Mouse (Mus musculus): ENCODE results near the gene Cox19. TPM values are rescaled to one million over a fixed set of nuclear protein-coding genes. Genes with fewer than 3 reads are reported as not detected.
A peak's percentile ranks its signal among the peaks of the same experiment; 100 is the strongest.

The Cox19 gene
- polyA plus RNA-seq, 1 experiment = 19.9 TPM

GRCm38 (mm10) chr5:139373126-139373525 lies 21.9 kb upstream of the Cox19 start:
- Histone ChIP-seq H3K27me3 (ENCODE audit: control insufficient read depth, insufficient read depth, low read length, poor library complexity, severe bottlenecking) (no peaks in the 10 kb centered on the region), H3K27ac (ENCODE audit: insufficient read depth, low read length) (no peak overlapping the region), H3K4me1 (ENCODE audit: control insufficient read depth, insufficient read depth, low read length) (peaks cover 5% of the 10 kb centered on the region), H3K9ac (ENCODE audit: low read depth, poor library complexity, severe bottlenecking) (no peak overlapping the region), H3K36me3 (ENCODE audit: control insufficient read depth, insufficient read depth, low read length, poor library complexity, severe bottlenecking) (no peaks in the 10 kb centered on the region), H3K4me3 (ENCODE audit: low read depth, low read length) (no peak overlapping the region), H3K9me3 (replicated peaks; ENCODE audit: control insufficient read depth, insufficient read depth, low read length, poor library complexity, severe bottlenecking) (no peaks in the 10 kb centered on the region)
- TF ChIP-seq CTCF (IDR thresholded peaks at IDR 0.05; ENCODE audit: low read depth, low read length) = no peak
- no peak for TF ChIP-seq POLR2A (IDR thresholded peaks at IDR 0.05; ENCODE audit: insufficient read depth, low read length)
- no peak for TF ChIP-seq EP300 (IDR thresholded peaks at IDR 0.05; ENCODE audit: insufficient read depth, low read depth, low read length)

GRCm38 (mm10) chr5:139371631-139372401 lies 20.6 kb upstream of the Cox19 start:
- peak; percentile 81 for TF ChIP-seq EP300 (IDR thresholded peaks at IDR 0.05; ENCODE audit: insufficient read depth, low read depth, low read length)
- no peak for TF ChIP-seq CTCF (IDR thresholded peaks at IDR 0.05; ENCODE audit: low read depth, low read length)
- Histone ChIP-seq H3K9me3 (replicated peaks; ENCODE audit: control insufficient read depth, insufficient read depth, low read length, poor library complexity, severe bottlenecking) (no peaks in the 10 kb centered on the region), H3K9ac (ENCODE audit: low read depth, poor library complexity, severe bottlenecking) (peak overlapping the region; percentile 43), H3K4me1 (ENCODE audit: control insufficient read depth, insufficient read depth, low read length) (peaks cover 5% of the 10 kb centered on the region), H3K4me3 (ENCODE audit: low read depth, low read length) (peak overlapping the region; percentile 49), H3K27me3 (ENCODE audit: control insufficient read depth, insufficient read depth, low read length, poor library complexity, severe bottlenecking) (no peaks in the 10 kb centered on the region), H3K36me3 (ENCODE audit: control insufficient read depth, insufficient read depth, low read length, poor library complexity, severe bottlenecking) (no peaks in the 10 kb centered on the region), H3K27ac (ENCODE audit: insufficient read depth, low read length) (no peak overlapping the region)

GRCm38 (mm10) chr5:139371118-139371517 lies 19.9 kb upstream of the Cox19 start:
- TF ChIP-seq CTCF (IDR thresholded peaks at IDR 0.05; ENCODE audit: low read depth, low read length) (no peak), POLR2A (IDR thresholded peaks at IDR 0.05; ENCODE audit: insufficient read depth, low read length) (no peak), EP300 (IDR thresholded peaks at IDR 0.05; ENCODE audit: insufficient read depth, low read depth, low read length) (no peak)
- Histone ChIP-seq H3K9ac (ENCODE audit: low read depth, poor library complexity, severe bottlenecking) (peak overlapping the region; percentile 43; the same call in 1 of the 2 replicates), H3K27ac (ENCODE audit: insufficient read depth, low read length) (no peak overlapping the region)

GRCm38 (mm10) chr5:139370336-139370735 lies 19.1 kb upstream of the Cox19 start:
- no peaks in the 10 kb centered on the region for H3K27me3 ChIP-seq (ENCODE audit: control insufficient read depth, insufficient read depth, low read length, poor library complexity, severe bottlenecking)
- H3K4me1 ChIP-seq (ENCODE audit: control insufficient read depth, insufficient read depth, low read length) = peaks cover 8% of the 10 kb centered on the region
- H3K9ac ChIP-seq (ENCODE audit: low read depth, poor library complexity, severe bottlenecking) = no peak overlapping the region
- no peaks in the 10 kb centered on the region for H3K36me3 ChIP-seq (ENCODE audit: control insufficient read depth, insufficient read depth, low read length, poor library complexity, severe bottlenecking)
- no peak overlapping the region for H3K27ac ChIP-seq (ENCODE audit: insufficient read depth, low read length)
- H3K4me3 ChIP-seq (ENCODE audit: low read depth, low read length) = no peak overlapping the region
- TF ChIP-seq EP300 (IDR thresholded peaks at IDR 0.05; ENCODE audit: insufficient read depth, low read depth, low read length) = no peak
- no peak for TF ChIP-seq POLR2A (IDR thresholded peaks at IDR 0.05; ENCODE audit: insufficient read depth, low read length)
- TF ChIP-seq CTCF (IDR thresholded peaks at IDR 0.05; ENCODE audit: low read depth, low read length) = no peak
- H3K9me3 ChIP-seq (replicated peaks; ENCODE audit: control insufficient read depth, insufficient read depth, low read length, poor library complexity, severe bottlenecking) = no peaks in the 10 kb centered on the region

More at GRCm38 (mm10) chr5:139371118-139371517, 19.9 kb upstream of the Cox19 start:
- Histone ChIP-seq H3K4me3 (ENCODE audit: low read depth, low read length) (no peak overlapping the region), H3K4me1 (ENCODE audit: control insufficient read depth, insufficient read depth, low read length) (peaks cover 7% of the 10 kb centered on the region), H3K9me3 (replicated peaks; ENCODE audit: control insufficient read depth, insufficient read depth, low read length, poor library complexity, severe bottlenecking) (no peaks in the 10 kb centered on the region), H3K27me3 (ENCODE audit: control insufficient read depth, insufficient read depth, low read length, poor library complexity, severe bottlenecking) (no peaks in the 10 kb centered on the region), H3K36me3 (ENCODE audit: control insufficient read depth, insufficient read depth, low read length, poor library complexity, severe bottlenecking) (no peaks in the 10 kb centered on the region)

GRCm38 (mm10) chr5:139368638-139369320 lies 17.6 kb upstream of the Cox19 start:
- Histone ChIP-seq H3K27me3 (ENCODE audit: control insufficient read depth, insufficient read depth, low read length, poor library complexity, severe bottlenecking) (no peaks in the 10 kb centered on the region), H3K4me1 (ENCODE audit: control insufficient read depth, insufficient read depth, low read length) (peaks cover 8% of the 10 kb centered on the region), H3K9me3 (replicated peaks; ENCODE audit: control insufficient read depth, insufficient read depth, low read length, poor library complexity, severe bottlenecking) (no peaks in the 10 kb centered on the region), H3K4me3 (ENCODE audit: low read depth, low read length) (no peak overlapping the region), H3K36me3 (ENCODE audit: control insufficient read depth, insufficient read depth, low read length, poor library complexity, severe bottlenecking) (no peaks in the 10 kb centered on the region), H3K27ac (ENCODE audit: insufficient read depth, low read length) (no peak overlapping the region), H3K9ac (ENCODE audit: low read depth, poor library complexity, severe bottlenecking) (no peak overlapping the region)
- TF ChIP-seq EP300 (IDR thresholded peaks at IDR 0.05; ENCODE audit: insufficient read depth, low read depth, low read length) (no peak), CTCF (IDR thresholded peaks at IDR 0.05; ENCODE audit: low read depth, low read length) (no peak), POLR2A (IDR thresholded peaks at IDR 0.05; ENCODE audit: insufficient read depth, low read length) (no peak)
